Mouse (Mus musculus): ENCODE results near the gene Lamc3.

Gene Lamc3

GRCm38 (mm10) chr2:31901659-31902362 lies 14.7 kb downstream of the Lamc3 start:
- no peak for TF ChIP-seq GATA4 (IDR thresholded peaks at IDR 0.05; ENCODE audit: insufficient replicate concordance, low read length)

DNA sequence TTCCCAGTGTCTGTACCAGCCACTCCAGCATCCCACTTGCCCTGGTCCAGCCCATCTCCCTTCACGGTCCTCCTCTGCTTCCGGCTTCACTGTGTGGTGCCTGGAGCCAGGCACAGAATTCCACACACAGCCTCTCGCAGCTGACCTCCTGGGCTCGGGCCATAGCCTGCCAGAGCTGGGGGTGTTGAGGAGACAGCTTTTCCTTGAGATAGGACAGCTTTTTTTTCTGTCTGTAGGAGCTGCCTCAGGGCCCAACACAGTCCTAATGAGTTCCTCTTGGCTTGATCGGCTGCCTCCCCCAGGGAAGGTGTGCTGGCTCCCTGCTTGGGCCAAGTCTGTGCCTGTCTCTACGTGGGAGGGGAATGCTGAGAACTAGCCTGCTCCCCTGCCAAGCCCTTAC lies 17.0 kb downstream of the Lamc3 start:
- no peak for TF ChIP-seq GATA4 (IDR thresholded peaks at IDR 0.05; ENCODE audit: insufficient replicate concordance, low read length)

- TF ChIP-seq GATA4 (IDR thresholded peaks at IDR 0.05; ENCODE audit: insufficient replicate concordance, low read length): no peak
Observed at GRCm38 (mm10) chr2:31904622-31905021, 17.5 kb downstream of the Lamc3 start.

GRCm38 (mm10) chr2:31905682-31906081 lies 18.6 kb downstream of the Lamc3 start:
- TF ChIP-seq GATA4 (IDR thresholded peaks at IDR 0.05; ENCODE audit: insufficient replicate concordance, low read length): no peak

GRCm38 (mm10) chr2:31906407-31906806 lies 19.3 kb downstream of the Lamc3 start:
- no peak for TF ChIP-seq GATA4 (IDR thresholded peaks at IDR 0.05; ENCODE audit: insufficient replicate concordance, low read length)

DNA sequence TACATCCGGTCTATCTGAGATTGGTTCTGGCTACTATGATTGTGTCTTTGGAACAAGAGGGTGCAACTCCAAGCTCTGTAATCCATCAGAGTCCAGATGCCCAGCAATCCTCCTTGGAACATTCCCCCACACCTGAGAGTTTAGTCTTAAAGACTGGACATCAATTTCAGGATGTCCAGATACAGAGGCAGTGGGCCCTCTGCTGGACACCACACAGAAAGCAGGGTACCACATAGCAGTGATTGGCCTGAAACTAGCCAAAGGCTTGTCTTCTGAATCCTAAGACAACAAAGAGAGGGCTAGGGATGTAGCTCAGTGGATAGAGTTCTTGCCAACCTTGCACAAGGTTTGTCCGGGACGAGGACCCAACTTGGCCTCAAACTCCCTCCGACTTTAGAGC lies 25.5 kb downstream of the Lamc3 start:
- TF ChIP-seq GATA4 (IDR thresholded peaks at IDR 0.05; ENCODE audit: insufficient replicate concordance, low read length): no peak

DNA sequence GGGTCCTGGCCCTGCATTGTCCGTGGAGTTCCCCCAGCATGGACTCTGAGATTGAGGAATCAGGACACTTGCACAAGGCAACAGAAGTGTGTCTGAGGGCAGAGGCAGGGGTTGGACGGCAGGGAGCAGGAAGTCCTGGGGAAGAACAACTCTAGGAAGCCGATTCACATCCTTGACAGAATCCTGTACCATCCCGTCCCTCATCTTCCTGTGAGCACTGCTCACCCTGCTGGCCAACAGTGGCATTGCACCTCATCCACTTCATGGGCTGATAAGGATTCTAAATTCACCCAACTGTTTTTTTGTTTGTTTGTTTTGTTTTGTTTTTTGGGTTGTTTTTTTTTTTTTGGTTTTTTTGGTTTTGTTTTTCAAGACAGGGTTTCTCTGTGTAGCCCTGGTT lies 28.0 kb downstream of the Lamc3 start:
- TF ChIP-seq GATA4 (IDR thresholded peaks at IDR 0.05; ENCODE audit: insufficient replicate concordance, low read length): no peak

- no peak for TF ChIP-seq GATA4 (IDR thresholded peaks at IDR 0.05; ENCODE audit: insufficient replicate concordance, low read length)
Observed at GRCm38 (mm10) chr2:31917636-31918035, 30.5 kb downstream of the Lamc3 start.

GRCm38 (mm10) chr2:31923645-31924044 lies 36.6 kb downstream of the Lamc3 start:
- TF ChIP-seq GATA4 (IDR thresholded peaks at IDR 0.05; ENCODE audit: insufficient replicate concordance, low read length): no peak

DNA sequence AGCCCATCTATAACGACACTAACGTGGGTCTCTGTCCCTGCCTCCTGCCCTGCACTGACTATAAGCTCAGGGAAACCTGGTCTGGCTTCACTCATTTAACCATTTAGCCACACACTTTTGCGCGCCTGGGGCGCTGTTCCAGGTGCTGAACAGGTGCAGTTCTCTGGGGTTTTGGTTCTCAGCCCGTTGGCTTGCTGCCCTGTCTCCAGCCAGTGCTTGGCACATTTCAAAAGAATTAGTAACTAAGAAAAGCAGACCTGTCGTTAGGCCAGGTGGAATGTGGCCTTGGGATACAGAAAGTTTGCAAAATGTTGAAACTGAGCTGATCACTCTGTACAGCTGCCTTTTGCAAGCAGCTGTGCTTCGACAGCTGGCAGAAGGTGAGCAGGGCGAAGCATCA lies 37.7 kb downstream of the Lamc3 start:
- TF ChIP-seq GATA4 (IDR thresholded peaks at IDR 0.05; ENCODE audit: insufficient replicate concordance, low read length): no peak

DNA sequence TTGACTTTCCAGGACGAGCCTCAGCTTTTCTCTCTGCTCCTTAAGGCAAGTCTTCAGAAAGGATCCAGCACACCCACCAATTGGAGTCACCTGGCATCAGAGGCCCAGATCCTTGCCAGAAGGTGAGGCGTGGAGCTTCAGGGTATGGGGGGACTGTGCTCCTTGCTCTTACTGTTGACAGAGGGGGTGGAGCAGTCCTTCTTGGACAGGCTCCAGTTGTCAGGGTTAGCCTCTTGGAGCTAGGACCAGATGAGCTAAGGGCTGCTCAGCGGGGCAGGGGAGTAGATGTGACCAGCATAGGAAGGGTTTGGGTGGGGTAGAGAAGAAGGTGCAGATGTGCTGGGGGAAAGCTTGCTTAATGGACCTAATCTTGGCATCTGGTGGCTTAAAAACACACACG lies 38.8 kb downstream of the Lamc3 start:
- TF ChIP-seq GATA4 (IDR thresholded peaks at IDR 0.05; ENCODE audit: insufficient replicate concordance, low read length): no peak

GRCm38 (mm10) chr2:31929664-31930063 lies 42.6 kb downstream of the Lamc3 start:
- TF ChIP-seq GATA4 (IDR thresholded peaks at IDR 0.05; ENCODE audit: insufficient replicate concordance, low read length): no peak

DNA sequence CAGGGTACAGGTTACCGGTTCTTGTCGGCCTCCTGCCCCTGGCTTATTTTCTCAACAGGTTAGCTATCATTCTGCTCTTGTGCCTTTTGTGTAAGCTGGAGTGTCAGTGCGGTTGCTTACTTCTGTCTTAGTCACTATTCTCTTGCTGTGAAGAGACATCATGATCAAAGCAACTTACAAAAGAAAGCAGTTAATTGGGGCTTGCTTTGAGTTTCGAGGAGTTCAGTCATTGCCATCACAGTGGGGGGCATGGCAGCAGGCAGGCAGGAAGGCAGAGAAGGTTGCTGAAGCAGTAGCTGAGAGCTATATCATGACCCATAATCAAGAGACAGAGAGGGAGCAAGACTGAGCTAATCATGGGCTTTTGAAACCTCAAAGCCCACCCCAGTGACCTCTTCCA lies 47.5 kb downstream of the Lamc3 start:
- no peak for TF ChIP-seq GATA4 (IDR thresholded peaks at IDR 0.05; ENCODE audit: insufficient replicate concordance, low read length)

GRCm38 (mm10) chr2:31935054-31935453 lies 48.0 kb downstream of the Lamc3 start:
- no peak for TF ChIP-seq GATA4 (IDR thresholded peaks at IDR 0.05; ENCODE audit: insufficient replicate concordance, low read length)

- TF ChIP-seq GATA4 (IDR thresholded peaks at IDR 0.05; ENCODE audit: insufficient replicate concordance, low read length): no peak
Observed at GRCm38 (mm10) chr2:31938298-31938697, 51.2 kb downstream of the Lamc3 start.

DNA sequence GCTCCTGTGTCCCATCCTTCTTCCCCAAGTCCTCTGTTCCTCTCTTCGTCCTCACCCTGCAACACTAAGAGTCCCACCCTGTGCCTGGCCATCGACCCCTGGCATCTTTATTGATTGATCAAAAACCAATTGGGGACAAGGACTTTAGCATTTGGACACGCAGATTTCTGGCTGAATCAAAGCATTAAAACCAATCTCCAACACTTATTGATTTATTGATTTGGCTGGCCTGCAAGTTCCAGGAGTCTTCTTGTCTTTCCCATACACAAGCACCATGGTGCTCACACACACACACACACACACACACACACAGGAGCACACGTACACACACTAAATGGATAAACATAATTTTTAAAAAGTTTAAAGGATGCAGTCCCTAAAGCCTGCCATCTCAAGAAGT lies 55.9 kb downstream of the Lamc3 start:
- TF ChIP-seq GATA4 (IDR thresholded peaks at IDR 0.05; ENCODE audit: insufficient replicate concordance, low read length): no peak

- TF ChIP-seq GATA4 (IDR thresholded peaks at IDR 0.05; ENCODE audit: insufficient replicate concordance, low read length): no peak
Observed at GRCm38 (mm10) chr2:31945580-31945979, 58.5 kb downstream of the Lamc3 start.

Data from liver, adult (tissue).